Mouse (Mus musculus) hindbrain, embryonic 16.5 days (tissue): ENCODE data around the gene Mast4. TPM values are rescaled to one million over a fixed set of nuclear protein-coding genes. Genes with fewer than 3 reads are reported as not detected.

ENCODE experiments used
- ATAC-seq: fragments of 200-750 bp; cut with Nextera tagmentation; 2 replicates; pipeline ENCODE4 v1.8.0; 2017; ENCODE audit warnings: moderate TSS enrichment, moderate library complexity
- H3K27ac ChIP-seq: fragments of 300-500 bp; sonication (generic); 2 replicates; pipeline ENCODE4 v1.5.1; 2014; ENCODE audit warnings: low read depth, mild to moderate bottlenecking, control low read depth, low read length, moderate library complexity
- H3K27me3 ChIP-seq: fragments of 300-500 bp; sonication (generic); replicated peaks from 2 replicates; pipeline ENCODE4 v1.6.1; 2014; ENCODE audit warnings: low read length; ENCODE audit not compliant: control insufficient read depth, insufficient read depth
- H3K36me3 ChIP-seq: fragments of 300-500 bp; sonication (generic); 2 replicates; pipeline ENCODE4 v1.6.1; 2014; ENCODE audit warnings: mild to moderate bottlenecking, low read length, moderate library complexity, mixed read lengths; ENCODE audit not compliant: control insufficient read depth, insufficient read depth
- H3K4me1 ChIP-seq: fragments of 300-500 bp; sonication (generic); 2 replicates; pipeline ENCODE4 v1.6.1; 2014; ENCODE audit warnings: low read depth, low read length; ENCODE audit not compliant: control insufficient read depth, insufficient read depth
- H3K4me2 ChIP-seq: fragments of 300-500 bp; sonication (generic); 2 replicates; pipeline ENCODE4 v1.6.1; 2014; ENCODE audit warnings: mild to moderate bottlenecking, low read length, control low read depth, moderate library complexity
- H3K4me3 ChIP-seq: fragments of 300-500 bp; sonication (generic); 2 replicates; pipeline ENCODE4 v1.5.1; 2014; ENCODE audit warnings: mild to moderate bottlenecking, low read length, control low read depth, moderate library complexity
- H3K9ac ChIP-seq: fragments of 300-500 bp; sonication (generic); 2 replicates; pipeline ENCODE4 v1.6.1; 2014; ENCODE audit warnings: low read depth, mild to moderate bottlenecking, control low read depth, low read length, moderate library complexity
- H3K9me3 ChIP-seq: fragments of 300-500 bp; sonication (generic); 2 replicates; pipeline ENCODE4 v1.6.1; 2014; ENCODE audit warnings: mild to moderate bottlenecking, low read length, moderate library complexity; ENCODE audit not compliant: control insufficient read depth
- WGBS: fragments of 180-500 bp; shearing (Covaris S2); extraction: QIAGEN DNeasy Blood & Tissue Kit; methylation state at CpG from one replicate; pipeline ENCODE4 v1.1.7; 2014; 5-methylcytosine and 5-hydroxymethylcytosine counted together
- polyA plus RNA-seq: library from polyadenylated mRNA; unstranded; fragments of >200 nt; fragmentation: Nextera tagmentation; extraction: Ambion mirVana; gene quantifications from 2 replicates; pipeline ENCODE4 v1.2.1, GENCODE M21; 2015

The Mast4 gene
- polyA plus RNA-seq, 1 experiment from 2014 or later = 24.6 TPM

GRCm38 (mm10) chr13:102806652-102807051, 527.6 kb downstream of the Mast4 start:
- no peak; the same call in 1 of the 2 replicates for ATAC-seq
- Histone ChIP-seq H3K36me3 (no peaks in the 10 kb centered on the region), H3K27me3 (no peaks in the 10 kb centered on the region), H3K9ac (no peak overlapping the region), H3K4me1 (peaks cover 13% of the 10 kb centered on the region), H3K4me3 (no peak overlapping the region), H3K9me3 (no peaks in the 10 kb centered on the region), H3K27ac (no peak overlapping the region), H3K4me2 (no peak overlapping the region)
- WGBS = 78% methylated on average over 3 of the region's 3 CpGs

- Histone ChIP-seq H3K4me1 (no peaks in the 10 kb centered on the region), H3K27me3 (no peaks in the 10 kb centered on the region), H3K36me3 (no peaks in the 10 kb centered on the region), H3K9ac (no peak overlapping the region), H3K27ac (no peak overlapping the region), H3K4me3 (no peak overlapping the region), H3K9me3 (no peaks in the 10 kb centered on the region), H3K4me2 (no peak overlapping the region)
- WGBS = 80% methylated on average over 6 of the region's 6 CpGs
- no peak for ATAC-seq
Observed at GRCm38 (mm10) chr13:102805190-102805589, 529.1 kb downstream of the Mast4 start.

GRCm38 (mm10) chr13:102803206-102803605, 531.1 kb downstream of the Mast4 start:
- no peaks in the 10 kb centered on the region for H3K36me3 ChIP-seq
- H3K27me3 ChIP-seq = no peaks in the 10 kb centered on the region
- no peak overlapping the region for H3K27ac ChIP-seq
- H3K9me3 ChIP-seq = no peaks in the 10 kb centered on the region
- ATAC-seq = no peak
- no peak overlapping the region for H3K4me3 ChIP-seq
- H3K9ac ChIP-seq = no peak overlapping the region
- H3K4me2 ChIP-seq = no peak overlapping the region
- 70% methylated on average over 9 of the region's 9 CpGs for WGBS
- H3K4me1 ChIP-seq = no peaks in the 10 kb centered on the region

GRCm38 (mm10) chr13:102792157-102792556, 542.1 kb downstream of the Mast4 start:
- no peaks in the 10 kb centered on the region for H3K36me3 ChIP-seq
- 97% methylated on average over 3 of the region's 3 CpGs for WGBS
- no peaks in the 10 kb centered on the region for H3K9me3 ChIP-seq
- H3K4me2 ChIP-seq = no peak overlapping the region
- H3K27me3 ChIP-seq = no peaks in the 10 kb centered on the region
- H3K27ac ChIP-seq = no peak overlapping the region
- H3K4me3 ChIP-seq = no peak overlapping the region
- no peak overlapping the region for H3K9ac ChIP-seq
- no peak for ATAC-seq
- no peaks in the 10 kb centered on the region for H3K4me1 ChIP-seq

- 60% methylated on average over 6 of the region's 6 CpGs for WGBS
- Histone ChIP-seq H3K36me3 (no peaks in the 10 kb centered on the region), H3K9ac (no peak overlapping the region), H3K27ac (no peak overlapping the region), H3K4me3 (no peak overlapping the region), H3K4me1 (no peaks in the 10 kb centered on the region), H3K9me3 (no peaks in the 10 kb centered on the region), H3K4me2 (no peak overlapping the region), H3K27me3 (no peaks in the 10 kb centered on the region)
- ATAC-seq = no peak
Observed at GRCm38 (mm10) chr13:102790601-102791155, 543.6 kb downstream of the Mast4 start.

- Histone ChIP-seq H3K4me2 (no peak overlapping the region), H3K27me3 (no peaks in the 10 kb centered on the region), H3K36me3 (no peaks in the 10 kb centered on the region), H3K9ac (no peak overlapping the region), H3K4me3 (no peak overlapping the region), H3K9me3 (no peaks in the 10 kb centered on the region), H3K27ac (no peak overlapping the region), H3K4me1 (no peaks in the 10 kb centered on the region)
- no peak for ATAC-seq
- WGBS = 83% methylated on average over 10 of the region's 10 CpGs
Observed at GRCm38 (mm10) chr13:102786666-102787230, 547.5 kb downstream of the Mast4 start.

GRCm38 (mm10) chr13:102783531-102784310, 550.6 kb downstream of the Mast4 start:
- WGBS = 48% methylated on average over 7 of the region's 7 CpGs
- no peaks in the 10 kb centered on the region for H3K27me3 ChIP-seq
- no peak overlapping the region for H3K4me2 ChIP-seq
- no peaks in the 10 kb centered on the region for H3K9me3 ChIP-seq
- H3K36me3 ChIP-seq = no peaks in the 10 kb centered on the region
- no peaks in the 10 kb centered on the region for H3K4me1 ChIP-seq
- no peak overlapping the region for H3K9ac ChIP-seq
- no peak overlapping the region for H3K4me3 ChIP-seq
- ATAC-seq = 0 out of 2 replicates have a peak, but pooled peaks have one; percentile 37
- H3K27ac ChIP-seq = no peak overlapping the region

GRCm38 (mm10) chr13:102779275-102779674, 555.0 kb downstream of the Mast4 start:
- no peak for ATAC-seq
- 61% methylated on average over 3 of the region's 3 CpGs for WGBS

GRCm38 (mm10) chr13:102778859-102779258, 555.4 kb downstream of the Mast4 start:
- Histone ChIP-seq H3K27me3 (no peaks in the 10 kb centered on the region), H3K27ac (no peak overlapping the region), H3K4me1 (no peaks in the 10 kb centered on the region), H3K36me3 (no peaks in the 10 kb centered on the region), H3K9me3 (no peaks in the 10 kb centered on the region), H3K9ac (no peak overlapping the region), H3K4me3 (no peak overlapping the region), H3K4me2 (no peak overlapping the region)
- no peak for ATAC-seq
- WGBS = 93% methylated on average over 3 of the region's 3 CpGs

More at GRCm38 (mm10) chr13:102779275-102779674, 555.0 kb downstream of the Mast4 start:
- Histone ChIP-seq H3K4me3 (no peak overlapping the region), H3K9me3 (no peaks in the 10 kb centered on the region), H3K4me1 (no peaks in the 10 kb centered on the region), H3K27me3 (no peaks in the 10 kb centered on the region), H3K36me3 (no peaks in the 10 kb centered on the region), H3K4me2 (no peak overlapping the region), H3K27ac (no peak overlapping the region), H3K9ac (no peak overlapping the region)
